Comparison of ENCODE assay signal across 22 mouse cellular contexts in genomic region chr8:46846893-46847292, GRCm38 (mm10).
"Had no signal": no experiment of that assay in that cellular context is flagged by ENCODE, and none has a peak within 500 bp of the region (broad histone marks: within the 10 kb centered on the region; RNA-seq: fewer than 3 reads in every experiment).

No protein-coding gene starts in this region.

- DNase-seq: gastrocnemius, postnatal 14 days; gastrocnemius, postnatal 36 days; heart, adult 2 months; heart, postnatal 10 days; heart, postnatal 4 days; kidney, adult 18-20 months; kidney, adult 8-10 months; kidney, postnatal 10 days; kidney, postnatal 36 days; layer of hippocampus, adult 9-11 months; layer of hippocampus, postnatal 36 days; left cerebral cortex, postnatal 4 days had no signal

- H3K4me2 ChIP-seq: heart, embryonic 11.5 days; hindbrain, embryonic 12.5 days; hindbrain, embryonic 14.5 days; intestine, embryonic 15.5 days; limb, embryonic 13.5 days; limb, embryonic 15.5 days had no signal

- H3K27me3 ChIP-seq: hindbrain, embryonic 12.5 days; intestine, embryonic 15.5 days; limb, embryonic 13.5 days; limb, embryonic 15.5 days had no signal

- ATAC-seq: hindbrain, embryonic 16.5 days; inflammation-experienced regulatory T-cells, adult 6 months; intestine, embryonic 15.5 days; intestine, postnatal 0 days had no signal

- H3K4me3 ChIP-seq: heart, adult 2 months; hindbrain, embryonic 10.5 days; hindbrain, embryonic 12.5 days; intestine, embryonic 15.5 days; limb, embryonic 13.5 days; limb, embryonic 15.5 days had no signal

- H3K9me3 ChIP-seq: hindbrain, embryonic 10.5 days; hindbrain, embryonic 12.5 days; intestine, embryonic 15.5 days; limb, embryonic 13.5 days; limb, embryonic 15.5 days had no signal

- H3K27ac ChIP-seq: hindbrain, embryonic 10.5 days; hindbrain, embryonic 12.5 days; hindbrain, embryonic 14.5 days; limb, embryonic 13.5 days; limb, embryonic 15.5 days had no signal

- H3K9ac ChIP-seq: hindbrain, embryonic 12.5 days; hindbrain, embryonic 14.5 days; intestine, embryonic 15.5 days; limb, embryonic 13.5 days; limb, embryonic 15.5 days had no signal
